Mouse (Mus musculus) spleen, postnatal 10 days (tissue): Measurements from ENCODE around the gene Serpinf2.
A peak's percentile ranks its signal among the peaks of the same experiment; 100 is the strongest.

ENCODE experiments used
- DNase-seq, 2 experiments: peaks; one replicate each; pipeline ENCODE4 v3.0.0; 2021 to 2022; ENCODE audit warnings: low spot score in 2 of 2

The Serpinf2 gene

DNA sequence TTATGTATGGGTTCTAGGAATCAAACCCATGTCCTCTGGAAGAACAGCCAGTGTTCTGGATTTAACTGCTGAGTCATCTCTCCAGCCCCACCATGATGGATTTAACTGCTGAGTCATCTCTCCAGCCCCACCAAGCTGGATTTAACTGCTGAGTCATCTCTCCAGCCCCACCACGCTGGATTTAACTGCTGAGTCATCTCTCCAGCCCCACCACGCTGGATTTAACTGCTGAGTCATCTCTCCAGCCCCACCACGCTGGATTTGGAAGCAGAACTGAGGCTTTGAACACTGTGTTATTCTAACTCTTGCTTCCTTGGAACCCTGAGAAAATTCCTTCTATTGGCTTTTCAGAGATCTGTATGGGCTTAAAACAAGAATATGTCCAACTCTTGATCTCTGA is 55.9 kb downstream of the Serpinf2 start:
- peak in 1 of 2 experiments; percentile 39 for DNase-seq
